ENCODE assay signal across 8 mouse cellular contexts in genomic region chr17:57011236-57012141, GRCm38 (mm10). TPM values are rescaled to one million over a fixed set of nuclear protein-coding genes. Genes with fewer than 3 reads are reported as not detected.
DNase-seq lines count a peak whose midpoint lies in the region; ATAC-seq and TF ChIP-seq lines count a peak whose summit lies in the region.

Gtf2f1 (minus strand) TSS chr17:57011288.
Gm17949 (plus strand) TSS chr17:57011469.

- peak within 1 kb of the TSS; percentile 75 for H3K27ac ChIP-seq in heart, embryonic 12.5 days (ENCODE audit: poor library complexity, severe bottlenecking)
- peak within 1 kb of the TSS; percentile 91 for H3K27ac ChIP-seq in kidney, postnatal 0 days
- peak within 1 kb of the TSS; percentile 83 for H3K27ac ChIP-seq in liver, embryonic 11.5 days (ENCODE audit: low read depth, low read length)
- H3K27ac ChIP-seq in stomach, embryonic 14.5 days (ENCODE audit: low read length) = peak within 1 kb of the TSS; percentile 89

- peak; percentile 100 for DNase-seq in CD4-positive helper T cell, adult 2 months (ENCODE audit: low read depth, low spot score)
- peak; percentile 99 for DNase-seq in brain, embryonic 18.5 days (ENCODE audit: low read depth, low spot score)
- DNase-seq in kidney, postnatal 0 days (ENCODE audit: low spot score) = peak; percentile 98
- peak; percentile 96 for DNase-seq in liver, embryonic 11.5 days (ENCODE audit: low spot score)
- peak; percentile 100 for DNase-seq in naive thymus-derived CD4-positive, alpha-beta T cell, adult 2 months (ENCODE audit: low read depth)

- H3K4me2 ChIP-seq in heart, embryonic 12.5 days = peak within 1 kb of the TSS; percentile 93
- peak within 1 kb of the TSS; percentile 91 for H3K4me2 ChIP-seq in kidney, postnatal 0 days (ENCODE audit: low read length)
- peak within 1 kb of the TSS; percentile 90 for H3K4me2 ChIP-seq in liver, embryonic 11.5 days
- peak within 1 kb of the TSS; percentile 80 for H3K4me2 ChIP-seq in stomach, embryonic 14.5 days (replicated peaks; ENCODE audit: low read depth, low read length)

- peak; percentile 88 for ATAC-seq in erythroid progenitor cell, adult 5-6 weeks (replicated peaks; ENCODE audit: low FRiP score, poor library complexity, severe bottlenecking)
- peak; percentile 93 for ATAC-seq in heart, embryonic 12.5 days (ENCODE audit: insufficient number of reproducible peaks, low FRiP score)
- ATAC-seq in kidney, postnatal 0 days (replicated peaks; ENCODE audit: low FRiP score, low read depth) = peak; percentile 91
- peak; percentile 85 for ATAC-seq in liver, embryonic 11.5 days (replicated peaks; ENCODE audit: low FRiP score)
- ATAC-seq in stomach, embryonic 14.5 days (ENCODE audit: insufficient number of reproducible peaks, insufficient read depth, low FRiP score, low read depth) = peak; percentile 90

- H3K27me3 ChIP-seq in heart, embryonic 12.5 days (replicated peaks) = no peaks in the 10 kb centered on the region
- H3K27me3 ChIP-seq in kidney, postnatal 0 days (ENCODE audit: insufficient read depth, low read length) = no peaks in the 10 kb centered on the region
- H3K27me3 ChIP-seq in liver, embryonic 11.5 days (replicated peaks; ENCODE audit: control insufficient read depth, insufficient read depth, low read length) = no peaks in the 10 kb centered on the region
- no peaks in the 10 kb centered on the region for H3K27me3 ChIP-seq in stomach, embryonic 14.5 days (ENCODE audit: control insufficient read depth, insufficient read depth, low read length)

- H3K9ac ChIP-seq in heart, embryonic 12.5 days = peak within 1 kb of the TSS; percentile 87
- peak within 1 kb of the TSS; percentile 78 for H3K9ac ChIP-seq in kidney, postnatal 0 days (ENCODE audit: low read depth, low read length)
- H3K9ac ChIP-seq in liver, embryonic 11.5 days (ENCODE audit: low read depth, low read length) = peak within 1 kb of the TSS; percentile 84
- H3K9ac ChIP-seq in stomach, embryonic 14.5 days (replicated peaks; ENCODE audit: low read depth, low read length) = peak within 1 kb of the TSS; percentile 70

- peak; percentile 11; the same call in 1 of the 2 replicates for TF ChIP-seq CTCF in kidney, postnatal 0 days (IDR thresholded peaks at IDR 0.05; ENCODE audit: low read depth)

- H3K9me3 ChIP-seq in heart, embryonic 12.5 days (replicated peaks) = no peaks in the 10 kb centered on the region
- no peaks in the 10 kb centered on the region for H3K9me3 ChIP-seq in kidney, postnatal 0 days (replicated peaks; ENCODE audit: low read length)
- no peaks in the 10 kb centered on the region for H3K9me3 ChIP-seq in liver, embryonic 11.5 days (ENCODE audit: control insufficient read depth, low read length)
- H3K9me3 ChIP-seq in stomach, embryonic 14.5 days (ENCODE audit: control insufficient read depth, low read depth, low read length) = no peaks in the 10 kb centered on the region

- peaks cover 15% of the 10 kb centered on the region for H3K4me1 ChIP-seq in heart, embryonic 12.5 days (replicated peaks)
- H3K4me1 ChIP-seq in kidney, postnatal 0 days (replicated peaks; ENCODE audit: insufficient read depth, low read length) = peaks cover 10% of the 10 kb centered on the region; the same call in 1 of the 2 replicates
- peaks cover 10% of the 10 kb centered on the region for H3K4me1 ChIP-seq in liver, embryonic 11.5 days (replicated peaks; ENCODE audit: control insufficient read depth, insufficient read depth, low read length)
- peaks cover 4% of the 10 kb centered on the region; the same call in 1 of the 2 replicates for H3K4me1 ChIP-seq in stomach, embryonic 14.5 days (ENCODE audit: control insufficient read depth, insufficient read depth, low read length)

- under 1% methylated on average over 51 of the region's 51 CpGs for WGBS in heart, embryonic 12.5 days
- under 1% methylated on average over 51 of the region's 51 CpGs for WGBS in kidney, postnatal 0 days
- 1% methylated on average over 51 of the region's 51 CpGs for WGBS in liver, embryonic 11.5 days
- WGBS in stomach, embryonic 14.5 days = under 1% methylated on average over 51 of the region's 51 CpGs

- peaks cover 29% of the 10 kb centered on the region for H3K36me3 ChIP-seq in heart, embryonic 12.5 days
- peaks cover 18% of the 10 kb centered on the region for H3K36me3 ChIP-seq in kidney, postnatal 0 days (ENCODE audit: insufficient read depth, low read length)
- H3K36me3 ChIP-seq in liver, embryonic 11.5 days (ENCODE audit: control insufficient read depth, insufficient read depth, low read length) = peaks cover 18% of the 10 kb centered on the region; the same call in 1 of the 2 replicates
- H3K36me3 ChIP-seq in stomach, embryonic 14.5 days (ENCODE audit: control insufficient read depth, insufficient read depth, low read length) = peaks cover 23% of the 10 kb centered on the region

- peak within 1 kb of the TSS; percentile 86 for H3K4me3 ChIP-seq in heart, embryonic 12.5 days
- peak within 1 kb of the TSS; percentile 59 for H3K4me3 ChIP-seq in kidney, postnatal 0 days (replicated peaks; ENCODE audit: low read depth, low read length)
- peak within 1 kb of the TSS; percentile 72 for H3K4me3 ChIP-seq in liver, embryonic 11.5 days (ENCODE audit: low read depth, low read length)
- H3K4me3 ChIP-seq in stomach, embryonic 14.5 days (ENCODE audit: low read depth, low read length) = peak within 1 kb of the TSS; percentile 77

RNA-seq across cellular contexts. Expression of gene Gtf2f1, which starts in this region (rescaled TPM):
- 57.4 and 61.3 TPM in 2 replicates for total RNA-seq in erythroid progenitor cell, adult 5-6 weeks (2015; ENCODE audit: low replicate concordance)
- 70.8 and 90.7 TPM in 2 replicates for total RNA-seq in erythroid progenitor cell, adult 5-6 weeks (2017; ENCODE audit: low replicate concordance)
- 34.3 and 36.4 TPM in 2 replicates for polyA plus RNA-seq in heart, embryonic 12.5 days (2016; fragmentation: Nextera tagmentation; extraction: Ambion mirVana)
- polyA plus RNA-seq in kidney, postnatal 0 days (2015; fragmentation: Nextera tagmentation; extraction: Ambion mirVana) = 46.7 and 50.3 TPM in 2 replicates
- polyA plus RNA-seq in liver, embryonic 11.5 days (2014; fragmentation: Nextera tagmentation; extraction: Ambion mirVana) = 99.0 and 106 TPM in 2 replicates
- polyA plus RNA-seq in stomach, embryonic 14.5 days (2014; fragmentation: Nextera tagmentation; extraction: Ambion mirVana) = 56.3 and 59.8 TPM in 2 replicates

RNA-seq across cellular contexts. Expression of gene Gm17949, which starts in this region (rescaled TPM):
- not detected in 2 replicates for total RNA-seq in erythroid progenitor cell, adult 5-6 weeks (2015; ENCODE audit: low replicate concordance)
- not detected in 2 replicates for total RNA-seq in erythroid progenitor cell, adult 5-6 weeks (2017; ENCODE audit: low replicate concordance)
- polyA plus RNA-seq in heart, embryonic 12.5 days (2016; fragmentation: Nextera tagmentation; extraction: Ambion mirVana) = 0.22 and 0.43 TPM in 2 replicates
- polyA plus RNA-seq in kidney, postnatal 0 days (2015; fragmentation: Nextera tagmentation; extraction: Ambion mirVana) = 0.38 TPM in 1 of 2 replicates, not detected in the other
- polyA plus RNA-seq in liver, embryonic 11.5 days (2014; fragmentation: Nextera tagmentation; extraction: Ambion mirVana) = 0.26 and 0.33 TPM in 2 replicates
- polyA plus RNA-seq in stomach, embryonic 14.5 days (2014; fragmentation: Nextera tagmentation; extraction: Ambion mirVana) = 0.64 and 0.77 TPM in 2 replicates

Comparison
In these comparisons a context has a peak if more than half of its experiments do, and no peak if none do; other contexts are left out.
1. Peak in every context shown above with its lines: DNase-seq, ATAC-seq, H3K4me3 ChIP-seq and H3K27ac ChIP-seq.